Mouse (Mus musculus): ENCODE results near the gene Ankrd23. TPM values are rescaled to one million over a fixed set of nuclear protein-coding genes. Genes with fewer than 3 reads are reported as not detected.

Ankrd23 gene
- total and polyA plus RNA-seq, 3 experiments = 2.9 to 3.7 TPM; not detected in 1

GRCm38 (mm10) chr1:36487111-36487510 is 49.6 kb downstream of the Ankrd23 start:
- no peaks in the 10 kb centered on the region for H3K4me1 ChIP-seq (ENCODE audit: control insufficient read depth in 1 of 2, insufficient read depth in 2 of 2, low read length in 2 of 2)
- no peaks in the 10 kb centered on the region for H3K36me3 ChIP-seq (ENCODE audit: control insufficient read depth in 1 of 2, insufficient read depth in 2 of 2, low read length in 2 of 2)
- TF ChIP-seq RAD21 (IDR thresholded peaks at IDR 0.05; ENCODE audit: low read depth, low read length) (no peak), USF2 (IDR thresholded peaks at IDR 0.05; ENCODE audit: borderline replicate concordance in 1 of 2, insufficient read depth in 1 of 2, low read depth in 1 of 2, low read length in 2 of 2) (no peak), HCFC1 (IDR thresholded peaks at IDR 0.05; ENCODE audit: low read depth, low read length) (no peak), SMC3 (IDR thresholded peaks at IDR 0.05; ENCODE audit: low read depth, low read length) (no peak), MXI1 (IDR thresholded peaks at IDR 0.05; ENCODE audit: low read depth, low read length) (no peak), NELFE (IDR thresholded peaks at IDR 0.05; ENCODE audit: low read depth, low read length) (no peak), MYC (IDR thresholded peaks at IDR 0.05; ENCODE audit: low read depth, low read length) (no peak), EP300 (IDR thresholded peaks at IDR 0.05; ENCODE audit: low read depth in 1 of 2, low read length in 2 of 2) (no peak), ETS1 (IDR thresholded peaks at IDR 0.05; ENCODE audit: low read depth, low read length) (no peak), ZC3H11A (IDR thresholded peaks at IDR 0.05; ENCODE audit: low read depth, low read length) (no peak)
- H3K79me2 ChIP-seq (ENCODE audit: control insufficient read depth, insufficient read depth, low read length, poor library complexity) = no peaks in the 10 kb centered on the region
- H3K27ac ChIP-seq (ENCODE audit: control insufficient read depth, low read depth, low read length) = no peak overlapping the region
- H3K9me3 ChIP-seq (replicated peaks; ENCODE audit: insufficient read depth, low read length) = no peaks in the 10 kb centered on the region
- DNase-seq (ENCODE audit: low read depth, low spot score) = no peak
- H3K9ac ChIP-seq (ENCODE audit: control insufficient read depth, low read depth, low read length, poor library complexity, severe bottlenecking) = no peak overlapping the region
- H3K27me3 ChIP-seq (ENCODE audit: control insufficient read depth in 1 of 2, insufficient read depth in 2 of 2, low read length in 2 of 2) = no peaks in the 10 kb centered on the region
- no peak overlapping the region for H3K4me3 ChIP-seq (ENCODE audit: control insufficient read depth in 1 of 2, insufficient read depth in 1 of 2, low read depth in 2 of 2, low read length in 2 of 2)

GRCm38 (mm10) chr1:36485080-36485479 is 51.6 kb downstream of the Ankrd23 start:
- no peak overlapping the region for H3K27ac ChIP-seq (ENCODE audit: control insufficient read depth, low read depth, low read length)

GRCm38 (mm10) chr1:36483825-36484224 is 52.9 kb downstream of the Ankrd23 start:
- Histone ChIP-seq H3K4me3 (ENCODE audit: control insufficient read depth in 1 of 2, insufficient read depth in 1 of 2, low read depth in 2 of 2, low read length in 2 of 2) (no peak overlapping the region), H3K27me3 (ENCODE audit: control insufficient read depth in 1 of 2, insufficient read depth in 2 of 2, low read length in 2 of 2) (no peaks in the 10 kb centered on the region), H3K36me3 (ENCODE audit: control insufficient read depth in 1 of 2, insufficient read depth in 2 of 2, low read length in 2 of 2) (no peaks in the 10 kb centered on the region), H3K9ac (ENCODE audit: control insufficient read depth, low read depth, low read length, poor library complexity, severe bottlenecking) (no peak overlapping the region), H3K79me2 (ENCODE audit: control insufficient read depth, insufficient read depth, low read length, poor library complexity) (no peaks in the 10 kb centered on the region; the same call in 1 of the 2 replicates), H3K9me3 (replicated peaks; ENCODE audit: insufficient read depth, low read length) (no peaks in the 10 kb centered on the region), H3K4me1 (ENCODE audit: control insufficient read depth in 1 of 2, insufficient read depth in 2 of 2, low read length in 2 of 2) (no peaks in the 10 kb centered on the region), H3K27ac (ENCODE audit: control insufficient read depth, low read depth, low read length) (no peak overlapping the region)
- DNase-seq (ENCODE audit: low read depth, low spot score) = no peak
- TF ChIP-seq TAL1 (IDR thresholded peaks at IDR 0.05; ENCODE audit: low read length) = no peak
- TF ChIP-seq ELF1 (IDR thresholded peaks at IDR 0.05; ENCODE audit: low read depth, low read length) = no peak
- no peak for TF ChIP-seq POLR2A (IDR thresholded peaks at IDR 0.05; ENCODE audit: control insufficient read depth in 1 of 2, insufficient read depth in 1 of 2, low read depth in 1 of 2, low read length in 2 of 2, poor library complexity in 1 of 2)
- no peak for TF ChIP-seq USF1 (IDR thresholded peaks at IDR 0.05; ENCODE audit: low read depth, low read length)
- no peak for TF ChIP-seq ZMIZ1 (IDR thresholded peaks at IDR 0.05; ENCODE audit: low read depth, low read length)
- no peak for TF ChIP-seq USF2 (IDR thresholded peaks at IDR 0.05; ENCODE audit: borderline replicate concordance in 1 of 2, insufficient read depth in 1 of 2, low read depth in 1 of 2, low read length in 2 of 2)
- no peak for TF ChIP-seq RCOR1 (IDR thresholded peaks at IDR 0.05; ENCODE audit: low read depth, low read length)
- TF ChIP-seq MYB (IDR thresholded peaks at IDR 0.05; ENCODE audit: low read depth, low read length) = no peak
- no peak for TF ChIP-seq ZC3H11A (IDR thresholded peaks at IDR 0.05; ENCODE audit: low read depth, low read length)
- TF ChIP-seq EP300 (IDR thresholded peaks at IDR 0.05; ENCODE audit: low read depth in 1 of 2, low read length in 2 of 2) = no peak
- no peak for TF ChIP-seq SMC3 (IDR thresholded peaks at IDR 0.05; ENCODE audit: low read depth, low read length)
- no peak for TF ChIP-seq CTCF (IDR thresholded peaks at IDR 0.05 in 2 of 3, conservative IDR thresholded peaks at IDR 0.05 in 1 of 3; ENCODE audit: control insufficient read depth in 1 of 3, insufficient read depth in 1 of 3, low read depth in 2 of 3, low read length in 3 of 3, poor library complexity in 1 of 3, severe bottlenecking in 1 of 3)
- TF ChIP-seq GABPA (IDR thresholded peaks at IDR 0.05; ENCODE audit: low read depth, low read length) = no peak
- no peak for TF ChIP-seq RAD21 (IDR thresholded peaks at IDR 0.05; ENCODE audit: low read depth, low read length)
- no peak for TF ChIP-seq CHD1 (IDR thresholded peaks at IDR 0.05; ENCODE audit: low read depth, low read length)
- no peak for TF ChIP-seq MEF2A (IDR thresholded peaks at IDR 0.05; ENCODE audit: extremely low read depth, insufficient replicate concordance, low read depth, low read length, poor library complexity, severe bottlenecking)

More at GRCm38 (mm10) chr1:36485080-36485479, 51.6 kb downstream of the Ankrd23 start:
- no peak for TF ChIP-seq MAFK (IDR thresholded peaks at IDR 0.05; ENCODE audit: borderline replicate concordance, low read depth, low read length)
- TF ChIP-seq BHLHE40 (IDR thresholded peaks at IDR 0.05; ENCODE audit: borderline replicate concordance, low read depth, low read length) = no peak
- TF ChIP-seq EP300 (IDR thresholded peaks at IDR 0.05; ENCODE audit: low read depth in 1 of 2, low read length in 2 of 2) = no peak
- TF ChIP-seq ZC3H11A (IDR thresholded peaks at IDR 0.05; ENCODE audit: low read depth, low read length) = no peak
- TF ChIP-seq CHD1 (IDR thresholded peaks at IDR 0.05; ENCODE audit: low read depth, low read length) = no peak
- no peak for TF ChIP-seq USF2 (IDR thresholded peaks at IDR 0.05; ENCODE audit: borderline replicate concordance in 1 of 2, insufficient read depth in 1 of 2, low read depth in 1 of 2, low read length in 2 of 2)
- no peak for TF ChIP-seq TBP (IDR thresholded peaks at IDR 0.05; ENCODE audit: low read depth, low read length)
- no peak for TF ChIP-seq KAT2A (conservative IDR thresholded peaks at IDR 0.05; ENCODE audit: low read depth, low read length)
- TF ChIP-seq CTCF (IDR thresholded peaks at IDR 0.05 in 2 of 3, conservative IDR thresholded peaks at IDR 0.05 in 1 of 3; ENCODE audit: control insufficient read depth in 1 of 3, insufficient read depth in 1 of 3, low read depth in 2 of 3, low read length in 3 of 3, poor library complexity in 1 of 3, severe bottlenecking in 1 of 3) = no peak
- no peaks in the 10 kb centered on the region for H3K27me3 ChIP-seq (ENCODE audit: control insufficient read depth in 1 of 2, insufficient read depth in 2 of 2, low read length in 2 of 2)
- DNase-seq (ENCODE audit: low read depth, low spot score) = no peak
- no peaks in the 10 kb centered on the region for H3K79me2 ChIP-seq (ENCODE audit: control insufficient read depth, insufficient read depth, low read length, poor library complexity)
- no peak overlapping the region for H3K9ac ChIP-seq (ENCODE audit: control insufficient read depth, low read depth, low read length, poor library complexity, severe bottlenecking)
- H3K4me1 ChIP-seq (ENCODE audit: control insufficient read depth in 1 of 2, insufficient read depth in 2 of 2, low read length in 2 of 2) = no peaks in the 10 kb centered on the region
- H3K9me3 ChIP-seq (replicated peaks; ENCODE audit: insufficient read depth, low read length) = no peaks in the 10 kb centered on the region
- no peaks in the 10 kb centered on the region for H3K36me3 ChIP-seq (ENCODE audit: control insufficient read depth in 1 of 2, insufficient read depth in 2 of 2, low read length in 2 of 2)
- no peak overlapping the region for H3K4me3 ChIP-seq (ENCODE audit: control insufficient read depth in 1 of 2, insufficient read depth in 1 of 2, low read depth in 2 of 2, low read length in 2 of 2)

Data from MEL (cell line).